Mouse (Mus musculus) brain, embryonic 14.5 days (tissue): ENCODE data around the gene Ufl1.

ENCODE experiments used
- CTCF ChIP-seq: fragments of 200-500 bp; IDR thresholded peaks from 2 replicates; pipeline ENCODE4 v1.5.1; 2012; ENCODE audit warnings: inconsistent platforms, mild to moderate bottlenecking, moderate library complexity, borderline replicate concordance; ENCODE audit not compliant: insufficient read depth, insufficient read length; ENCODE audit errors: extremely low read depth
- POLR2A ChIP-seq: fragments of 200-500 bp; IDR thresholded peaks from 2 replicates; pipeline ENCODE4 v1.6.1; 2012; ENCODE audit warnings: mild to moderate bottlenecking, inconsistent platforms, borderline replicate concordance; ENCODE audit not compliant: poor library complexity, insufficient read depth, insufficient read length, severe bottlenecking; ENCODE audit errors: extremely low read depth

DNA sequence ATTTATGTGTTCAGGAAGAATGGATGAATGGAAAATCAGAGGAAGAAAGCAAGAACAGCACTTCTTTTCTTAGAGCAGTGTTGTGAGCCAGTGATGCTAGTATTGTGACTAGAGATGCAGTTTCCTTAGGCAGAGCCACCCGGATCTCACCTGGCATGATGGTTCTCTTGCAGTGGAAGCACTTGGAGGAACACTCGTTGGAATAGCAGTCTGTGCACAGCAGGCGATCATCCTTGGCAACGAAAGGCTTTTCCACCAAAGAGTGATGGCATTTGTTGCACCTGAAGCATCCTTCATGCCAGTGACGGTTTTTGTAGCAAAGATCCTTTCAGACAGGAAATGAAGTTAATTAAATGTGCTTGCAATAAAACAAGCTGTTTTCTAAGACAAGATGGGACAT lies 68.2 kb downstream of the Ufl1 start:
- no peak for TF ChIP-seq CTCF
- no peak for TF ChIP-seq POLR2A
